Mouse (Mus musculus): ENCODE measurements at regions not wholly inside any gene's neighbourhood (a gene's known extent, or its start where the extent isn't known, plus 50 kb on each side); places are given as distances from the start of the nearest gene placed in this dataset.
A peak's percentile ranks its signal among the peaks of the same experiment; 100 is the strongest.

GRCm38 (mm10) chr12:39048441-39048840, 269.3 kb downstream of the Etv1 start:
- in situ Hi-C loops (cut with MboI; ENCODE audit: low sequenced_read_pairs in 2 of 2, unreplicated experiment in 2 of 2): no loop called here
- H3K9me3 ChIP-seq (ENCODE audit: control insufficient read depth, insufficient read depth, low read depth, low read length): no peaks in the 10 kb centered on the region
- H3K4me1 ChIP-seq (ENCODE audit: control insufficient read depth in 2 of 2, insufficient read depth in 2 of 2, low read length in 2 of 2, poor library complexity in 1 of 2): no peaks in the 10 kb centered on the region
- H3K4me3 ChIP-seq (ENCODE audit: insufficient read depth in 1 of 2, low read depth in 1 of 2, low read length in 2 of 2, poor library complexity in 1 of 2, severe bottlenecking in 1 of 2): no peak overlapping the region
- no peak for TF ChIP-seq ZNF384 (IDR thresholded peaks at IDR 0.05; ENCODE audit: low read depth, low read length)
- TF ChIP-seq MAFK (IDR thresholded peaks at IDR 0.05; ENCODE audit: insufficient read depth, low read depth, low read length): no peak
- no peak for TF ChIP-seq HCFC1 (IDR thresholded peaks at IDR 0.05; ENCODE audit: borderline replicate concordance, insufficient read depth, low read length)
- TF ChIP-seq CHD2 (IDR thresholded peaks at IDR 0.05; ENCODE audit: low read depth, low read length): no peak
- TF ChIP-seq ZC3H11A (IDR thresholded peaks at IDR 0.05; ENCODE audit: borderline replicate concordance, low read depth, low read length): no peak
- no peaks in the 10 kb centered on the region for H3K36me3 ChIP-seq (ENCODE audit: control insufficient read depth, insufficient read depth, low read length, poor library complexity, severe bottlenecking)
- H3K9ac ChIP-seq (ENCODE audit: insufficient read depth, low read depth, low read length, poor library complexity, severe bottlenecking): no peak overlapping the region
- no peak for DNase-seq (ENCODE audit: low read depth, low spot score)
- no peak overlapping the region for H3K27ac ChIP-seq (ENCODE audit: insufficient read depth, low read depth, low read length, poor library complexity, severe bottlenecking)

GRCm38 (mm10) chr12:39048958-39049357, 269.8 kb downstream of the Etv1 start:
- TF ChIP-seq ZC3H11A (IDR thresholded peaks at IDR 0.05; ENCODE audit: borderline replicate concordance, low read depth, low read length): peak; percentile 54
- no peak for TF ChIP-seq CHD2 (IDR thresholded peaks at IDR 0.05; ENCODE audit: low read depth, low read length)
- Histone ChIP-seq H3K27ac (ENCODE audit: insufficient read depth, low read depth, low read length, poor library complexity, severe bottlenecking) (no peak overlapping the region), H3K9me3 (ENCODE audit: control insufficient read depth, insufficient read depth, low read depth, low read length) (no peaks in the 10 kb centered on the region), H3K9ac (ENCODE audit: insufficient read depth, low read depth, low read length, poor library complexity, severe bottlenecking) (no peak overlapping the region), H3K36me3 (ENCODE audit: control insufficient read depth, insufficient read depth, low read length, poor library complexity, severe bottlenecking) (no peaks in the 10 kb centered on the region), H3K4me3 (ENCODE audit: insufficient read depth in 1 of 2, low read depth in 1 of 2, low read length in 2 of 2, poor library complexity in 1 of 2, severe bottlenecking in 1 of 2) (no peak overlapping the region), H3K4me1 (ENCODE audit: control insufficient read depth in 2 of 2, insufficient read depth in 2 of 2, low read length in 2 of 2, poor library complexity in 1 of 2) (no peaks in the 10 kb centered on the region)
- DNase-seq (ENCODE audit: low read depth, low spot score): peak; percentile 40
- in situ Hi-C loops (cut with MboI; ENCODE audit: low sequenced_read_pairs in 2 of 2, unreplicated experiment in 2 of 2): no loop called here

GRCm38 (mm10) chr12:39070331-39071045, 291.3 kb downstream of the Etv1 start:
- in situ Hi-C loops (cut with MboI; ENCODE audit: low sequenced_read_pairs in 2 of 2, unreplicated experiment in 2 of 2): loop anchor here in 1 of 2 experiments (25.0 kb wide), 1 partner anchor 417 kb away; no protein-coding TSS in a partner anchor
- no peak overlapping the region for H3K4me3 ChIP-seq (ENCODE audit: insufficient read depth in 1 of 2, low read depth in 1 of 2, low read length in 2 of 2, poor library complexity in 1 of 2, severe bottlenecking in 1 of 2)
- no peak for DNase-seq (ENCODE audit: low read depth, low spot score)
- H3K36me3 ChIP-seq (ENCODE audit: control insufficient read depth, insufficient read depth, low read length, poor library complexity, severe bottlenecking): no peaks in the 10 kb centered on the region
- TF ChIP-seq ZC3H11A (IDR thresholded peaks at IDR 0.05; ENCODE audit: borderline replicate concordance, low read depth, low read length): no peak
- TF ChIP-seq ZNF384 (IDR thresholded peaks at IDR 0.05; ENCODE audit: low read depth, low read length): no peak
- no peak for TF ChIP-seq CHD2 (IDR thresholded peaks at IDR 0.05; ENCODE audit: low read depth, low read length)
- TF ChIP-seq MAFK (IDR thresholded peaks at IDR 0.05; ENCODE audit: insufficient read depth, low read depth, low read length): no peak
- no peak for TF ChIP-seq HCFC1 (IDR thresholded peaks at IDR 0.05; ENCODE audit: borderline replicate concordance, insufficient read depth, low read length)
- no peaks in the 10 kb centered on the region for H3K4me1 ChIP-seq (ENCODE audit: control insufficient read depth in 2 of 2, insufficient read depth in 2 of 2, low read length in 2 of 2, poor library complexity in 1 of 2)
- H3K9me3 ChIP-seq (ENCODE audit: control insufficient read depth, insufficient read depth, low read depth, low read length): no peaks in the 10 kb centered on the region
- no peak overlapping the region for H3K27ac ChIP-seq (ENCODE audit: insufficient read depth, low read depth, low read length, poor library complexity, severe bottlenecking)
- H3K9ac ChIP-seq (ENCODE audit: insufficient read depth, low read depth, low read length, poor library complexity, severe bottlenecking): no peak overlapping the region

- Histone ChIP-seq H3K4me1 (ENCODE audit: control insufficient read depth in 2 of 2, insufficient read depth in 2 of 2, low read length in 2 of 2, poor library complexity in 1 of 2) (no peaks in the 10 kb centered on the region), H3K9me3 (ENCODE audit: control insufficient read depth, insufficient read depth, low read depth, low read length) (no peaks in the 10 kb centered on the region), H3K27ac (ENCODE audit: insufficient read depth, low read depth, low read length, poor library complexity, severe bottlenecking) (no peak overlapping the region), H3K9ac (ENCODE audit: insufficient read depth, low read depth, low read length, poor library complexity, severe bottlenecking) (no peak overlapping the region), H3K36me3 (ENCODE audit: control insufficient read depth, insufficient read depth, low read length, poor library complexity, severe bottlenecking) (no peaks in the 10 kb centered on the region), H3K4me3 (ENCODE audit: insufficient read depth in 1 of 2, low read depth in 1 of 2, low read length in 2 of 2, poor library complexity in 1 of 2, severe bottlenecking in 1 of 2) (no peak overlapping the region)
- in situ Hi-C loops (cut with MboI; ENCODE audit: low sequenced_read_pairs in 2 of 2, unreplicated experiment in 2 of 2): loop anchor here in 1 of 2 experiments (25.0 kb wide), 1 partner anchor 414 kb away; no protein-coding TSS in a partner anchor
- TF ChIP-seq CHD2 (IDR thresholded peaks at IDR 0.05; ENCODE audit: low read depth, low read length): no peak
- no peak for TF ChIP-seq ZC3H11A (IDR thresholded peaks at IDR 0.05; ENCODE audit: borderline replicate concordance, low read depth, low read length)
- TF ChIP-seq ZNF384 (IDR thresholded peaks at IDR 0.05; ENCODE audit: low read depth, low read length): no peak
- no peak for TF ChIP-seq MAFK (IDR thresholded peaks at IDR 0.05; ENCODE audit: insufficient read depth, low read depth, low read length)
- no peak for TF ChIP-seq HCFC1 (IDR thresholded peaks at IDR 0.05; ENCODE audit: borderline replicate concordance, insufficient read depth, low read length)
- DNase-seq (ENCODE audit: low read depth, low spot score): no peak
Measured at GRCm38 (mm10) chr12:39073289-39074022, 294.3 kb downstream of the Etv1 start.

Data from ES-E14 (cell line).